Mouse (Mus musculus): ENCODE measurements around the gene Sidt2. TPM values are rescaled to one million over a fixed set of nuclear protein-coding genes. Genes with fewer than 3 reads are reported as not detected.

Gene Sidt2
- polyA plus RNA-seq (2014; fragmentation: Illumina TruSeq; extraction: RNeasy Lipid Tissue Mini Kit (QIAGEN cat#74804); ENCODE audit: insufficient read depth, low read depth, low replicate concordance): 27.1 TPM

GRCm38 (mm10) chr9:45955107-45955963 is at the start of gene Sidt2:
Gene Sidt2 (minus strand): TSS chr9:45955258.

GRCm38 (mm10) chr9:45935628-45936210 is 19.3 kb downstream of the Sidt2 start, which contains the start of gene Tagln:
Gene Tagln (minus strand): TSS chr9:45936058.

GRCm38 (mm10) chr9:45906355-45907077 is 48.5 kb downstream of the Sidt2 start, which contains the start of the genes Pcsk7 and Rnf214:
Gene Pcsk7 (plus strand): TSS chr9:45906497.
Gene Rnf214 (minus strand): TSS chr9:45906911.

Other genes with a start within 250 kb of the Sidt2 start
- gene Cep164, start 126.6 kb downstream of the Sidt2 start, polyA plus RNA-seq (2014; fragmentation: Illumina TruSeq; extraction: RNeasy Lipid Tissue Mini Kit (QIAGEN cat#74804); ENCODE audit: insufficient read depth, low read depth, low replicate concordance): 5.6 TPM
- gene Bace1, start 116.7 kb downstream of the Sidt2 start, polyA plus RNA-seq (2014; fragmentation: Illumina TruSeq; extraction: RNeasy Lipid Tissue Mini Kit (QIAGEN cat#74804); ENCODE audit: insufficient read depth, low read depth, low replicate concordance): 5.6 TPM
- 12.0 TPM for gene Pcsk7, start 48.8 kb downstream of the Sidt2 start, polyA plus RNA-seq (2014; fragmentation: Illumina TruSeq; extraction: RNeasy Lipid Tissue Mini Kit (QIAGEN cat#74804); ENCODE audit: insufficient read depth, low read depth, low replicate concordance)
- gene Rnf214, start 48.3 kb downstream of the Sidt2 start, polyA plus RNA-seq (2014; fragmentation: Illumina TruSeq; extraction: RNeasy Lipid Tissue Mini Kit (QIAGEN cat#74804); ENCODE audit: insufficient read depth, low read depth, low replicate concordance): 5.5 TPM
- gene Tagln, start 19.2 kb downstream of the Sidt2 start, polyA plus RNA-seq (2014; fragmentation: Illumina TruSeq; extraction: RNeasy Lipid Tissue Mini Kit (QIAGEN cat#74804); ENCODE audit: insufficient read depth, low read depth, low replicate concordance): 358 TPM
- gene Pafah1b2, start 57.4 kb upstream of the Sidt2 start, polyA plus RNA-seq (2014; fragmentation: Illumina TruSeq; extraction: RNeasy Lipid Tissue Mini Kit (QIAGEN cat#74804); ENCODE audit: insufficient read depth, low read depth, low replicate concordance): 26.8 TPM
- gene Sik3, start 57.6 kb upstream of the Sidt2 start, polyA plus RNA-seq (2014; fragmentation: Illumina TruSeq; extraction: RNeasy Lipid Tissue Mini Kit (QIAGEN cat#74804); ENCODE audit: insufficient read depth, low read depth, low replicate concordance): 10.0 TPM